Mouse (Mus musculus) forebrain, embryonic 11.5 days (tissue): ENCODE data around the gene Arl4c. TPM values are rescaled to one million over a fixed set of nuclear protein-coding genes. Genes with fewer than 3 reads are reported as not detected.

ENCODE experiments used
- ATAC-seq: fragments of 200-750 bp; cut with Nextera tagmentation; replicated peaks from 2 replicates; pipeline ENCODE4 v1.8.0; 2017; ENCODE audit warnings: moderate TSS enrichment; ENCODE audit not compliant: low FRiP score
- DNase-seq: peaks from one replicate; pipeline ENCODE4 v3.0.0-alpha.2; 2017; ENCODE audit warnings: low spot score
- H3K27ac ChIP-seq: fragments of 300-500 bp; sonication (generic); 2 replicates; pipeline ENCODE4 v1.5.1; 2014; ENCODE audit warnings: low read depth, low read length
- H3K27me3 ChIP-seq: fragments of 300-500 bp; sonication (generic); 2 replicates; pipeline ENCODE4 v1.6.1; 2014; ENCODE audit warnings: mild to moderate bottlenecking, low read length, mixed read lengths; ENCODE audit not compliant: control insufficient read depth, insufficient read depth
- H3K36me3 ChIP-seq: fragments of 300-500 bp; sonication (generic); 2 replicates; pipeline ENCODE4 v1.6.1; 2014; ENCODE audit warnings: mild to moderate bottlenecking, low read length, moderate library complexity, mixed read lengths; ENCODE audit not compliant: control insufficient read depth, insufficient read depth
- H3K4me1 ChIP-seq: fragments of 300-500 bp; sonication (generic); replicated peaks from 2 replicates; pipeline ENCODE4 v1.6.1; 2014; ENCODE audit warnings: low read length, mixed read lengths; ENCODE audit not compliant: control insufficient read depth, insufficient read depth
- H3K4me2 ChIP-seq: fragments of 300-500 bp; sonication (generic); 2 replicates; pipeline ENCODE4 v1.6.1; 2014; ENCODE audit warnings: low read depth, mild to moderate bottlenecking, low read length, moderate library complexity, mixed read lengths; ENCODE audit not compliant: severe bottlenecking
- H3K4me3 ChIP-seq: fragments of 300-500 bp; sonication (generic); 2 replicates; pipeline ENCODE4 v1.5.1; 2014; ENCODE audit warnings: low read depth, low read length
- H3K9ac ChIP-seq: fragments of 300-500 bp; sonication (generic); 2 replicates; pipeline ENCODE4 v1.6.1; 2014; ENCODE audit warnings: low read length
- H3K9me3 ChIP-seq: fragments of 300-500 bp; sonication (generic); 2 replicates; pipeline ENCODE4 v1.6.1; 2016; ENCODE audit warnings: low read length, mixed read lengths; ENCODE audit not compliant: control insufficient read depth
- WGBS: fragments of 180-500 bp; shearing (Covaris S2); extraction: QIAGEN DNeasy Blood & Tissue Kit; methylation state at CpG from one replicate; pipeline ENCODE4 v1.1.7; 2014; 5-methylcytosine and 5-hydroxymethylcytosine counted together
- polyA plus RNA-seq: library from polyadenylated mRNA; unstranded; fragments of >200 nt; fragmentation: Nextera tagmentation; extraction: Ambion mirVana; gene quantifications from 2 replicates; pipeline ENCODE4 v1.2.1, GENCODE M21; 2014

Arl4c gene
- polyA plus RNA-seq, 1 experiment from 2014 or later: 9.2 TPM

GRCm38 (mm10) chr1:88739546-88739945 is 37.5 kb upstream of the Arl4c start:
- DNase-seq (no peak), ATAC-seq (no peak)
- 85% methylated on average over 4 of the region's 4 CpGs for WGBS
- no peaks in the 10 kb centered on the region for H3K27me3 ChIP-seq
- H3K4me1 ChIP-seq: no peaks in the 10 kb centered on the region
- no peak overlapping the region for H3K4me2 ChIP-seq
- no peaks in the 10 kb centered on the region for H3K36me3 ChIP-seq
- H3K27ac ChIP-seq: no peak overlapping the region
- no peak overlapping the region for H3K4me3 ChIP-seq
- no peak overlapping the region for H3K9ac ChIP-seq
- no peaks in the 10 kb centered on the region for H3K9me3 ChIP-seq

GRCm38 (mm10) chr1:88738931-88739330 is 36.9 kb upstream of the Arl4c start:
- DNase-seq (no peak), ATAC-seq (no peak)
- H3K4me1 ChIP-seq: no peaks in the 10 kb centered on the region
- H3K9me3 ChIP-seq: no peaks in the 10 kb centered on the region
- no peaks in the 10 kb centered on the region for H3K27me3 ChIP-seq
- no peak overlapping the region for H3K4me3 ChIP-seq
- no peak overlapping the region for H3K27ac ChIP-seq
- H3K36me3 ChIP-seq: no peaks in the 10 kb centered on the region
- no peak overlapping the region for H3K9ac ChIP-seq
- no peak overlapping the region for H3K4me2 ChIP-seq
- WGBS: 76% methylated on average over 3 of the region's 3 CpGs

- H3K27me3 ChIP-seq: no peaks in the 10 kb centered on the region
- ATAC-seq (no peak), DNase-seq (no peak)
- H3K4me1 ChIP-seq: no peaks in the 10 kb centered on the region
- H3K4me2 ChIP-seq: no peak overlapping the region
- H3K9me3 ChIP-seq: no peaks in the 10 kb centered on the region
- no peaks in the 10 kb centered on the region for H3K36me3 ChIP-seq
- WGBS: 81% methylated on average over 1 of the region's 1 CpGs
- no peak overlapping the region for H3K27ac ChIP-seq
- no peak overlapping the region for H3K4me3 ChIP-seq
- no peak overlapping the region for H3K9ac ChIP-seq
Measured at GRCm38 (mm10) chr1:88729496-88729895, 27.5 kb upstream of the Arl4c start.

- no peak overlapping the region for H3K4me3 ChIP-seq
- ATAC-seq (no peak), DNase-seq (no peak)
- WGBS: 89% methylated on average over 1 of the region's 1 CpGs
- no peaks in the 10 kb centered on the region for H3K36me3 ChIP-seq
- no peaks in the 10 kb centered on the region for H3K4me1 ChIP-seq
- H3K4me2 ChIP-seq: no peak overlapping the region
- no peaks in the 10 kb centered on the region for H3K27me3 ChIP-seq
- no peak overlapping the region for H3K27ac ChIP-seq
- H3K9ac ChIP-seq: no peak overlapping the region
- H3K9me3 ChIP-seq: no peaks in the 10 kb centered on the region
Measured at GRCm38 (mm10) chr1:88727369-88727768, 25.3 kb upstream of the Arl4c start.

- Histone ChIP-seq H3K27ac (no peak overlapping the region), H3K36me3 (no peaks in the 10 kb centered on the region), H3K9me3 (no peaks in the 10 kb centered on the region), H3K4me3 (no peak overlapping the region), H3K4me2 (no peak overlapping the region), H3K27me3 (no peaks in the 10 kb centered on the region), H3K4me1 (no peaks in the 10 kb centered on the region), H3K9ac (no peak overlapping the region)
- ATAC-seq (no peak), DNase-seq (no peak)
- WGBS: 91% methylated on average over 1 of the region's 1 CpGs
Measured at GRCm38 (mm10) chr1:88725716-88726115, 23.7 kb upstream of the Arl4c start.

- no peak overlapping the region for H3K27ac ChIP-seq
- H3K4me2 ChIP-seq: no peak overlapping the region
- ATAC-seq (no peak), DNase-seq (no peak)
- WGBS: 42% methylated on average over 11 of the region's 11 CpGs
- no peaks in the 10 kb centered on the region for H3K9me3 ChIP-seq
- no peaks in the 10 kb centered on the region for H3K36me3 ChIP-seq
- no peak overlapping the region for H3K9ac ChIP-seq
- H3K4me3 ChIP-seq: no peak overlapping the region
- H3K4me1 ChIP-seq: no peaks in the 10 kb centered on the region
- no peaks in the 10 kb centered on the region for H3K27me3 ChIP-seq
Measured at GRCm38 (mm10) chr1:88720626-88721229, 18.7 kb upstream of the Arl4c start.

GRCm38 (mm10) chr1:88718563-88718962 is 16.5 kb upstream of the Arl4c start:
- Histone ChIP-seq H3K4me3 (no peak overlapping the region), H3K9ac (no peak overlapping the region), H3K27me3 (no peaks in the 10 kb centered on the region), H3K4me1 (no peaks in the 10 kb centered on the region), H3K9me3 (no peaks in the 10 kb centered on the region), H3K27ac (no peak overlapping the region), H3K36me3 (no peaks in the 10 kb centered on the region), H3K4me2 (no peak overlapping the region)
- no peak for DNase-seq
- 77% methylated on average over 3 of the region's 3 CpGs for WGBS
- ATAC-seq: no peak

GRCm38 (mm10) chr1:88717736-88718135 is 15.7 kb upstream of the Arl4c start:
- H3K4me2 ChIP-seq: no peak overlapping the region
- no peaks in the 10 kb centered on the region for H3K9me3 ChIP-seq
- H3K4me1 ChIP-seq: no peaks in the 10 kb centered on the region
- no peaks in the 10 kb centered on the region for H3K27me3 ChIP-seq
- ATAC-seq (no peak), DNase-seq (no peak)
- no peak overlapping the region for H3K27ac ChIP-seq
- no peak overlapping the region for H3K9ac ChIP-seq
- WGBS: 84% methylated on average over 13 of the region's 13 CpGs
- no peaks in the 10 kb centered on the region for H3K36me3 ChIP-seq
- H3K4me3 ChIP-seq: no peak overlapping the region

GRCm38 (mm10) chr1:88712011-88712410 is 10.0 kb upstream of the Arl4c start:
- no peak overlapping the region for H3K27ac ChIP-seq
- no peaks in the 10 kb centered on the region for H3K36me3 ChIP-seq
- no peak overlapping the region for H3K9ac ChIP-seq
- H3K4me2 ChIP-seq: no peak overlapping the region
- H3K4me1 ChIP-seq: no peaks in the 10 kb centered on the region; the same call in 1 of the 2 replicates
- H3K9me3 ChIP-seq: no peaks in the 10 kb centered on the region
- ATAC-seq: no peak
- 91% methylated on average over 6 of the region's 6 CpGs for WGBS
- no peaks in the 10 kb centered on the region for H3K27me3 ChIP-seq
- no peak for DNase-seq
- H3K4me3 ChIP-seq: no peak overlapping the region
